Mouse (Mus musculus): ENCODE measurements around the gene Fgfr2. TPM values are rescaled to one million over a fixed set of nuclear protein-coding genes. Genes with fewer than 3 reads are reported as not detected.

Gene Fgfr2
- polyA plus RNA-seq, 1 experiment from 2014 or later: 33.9 TPM

DNA sequence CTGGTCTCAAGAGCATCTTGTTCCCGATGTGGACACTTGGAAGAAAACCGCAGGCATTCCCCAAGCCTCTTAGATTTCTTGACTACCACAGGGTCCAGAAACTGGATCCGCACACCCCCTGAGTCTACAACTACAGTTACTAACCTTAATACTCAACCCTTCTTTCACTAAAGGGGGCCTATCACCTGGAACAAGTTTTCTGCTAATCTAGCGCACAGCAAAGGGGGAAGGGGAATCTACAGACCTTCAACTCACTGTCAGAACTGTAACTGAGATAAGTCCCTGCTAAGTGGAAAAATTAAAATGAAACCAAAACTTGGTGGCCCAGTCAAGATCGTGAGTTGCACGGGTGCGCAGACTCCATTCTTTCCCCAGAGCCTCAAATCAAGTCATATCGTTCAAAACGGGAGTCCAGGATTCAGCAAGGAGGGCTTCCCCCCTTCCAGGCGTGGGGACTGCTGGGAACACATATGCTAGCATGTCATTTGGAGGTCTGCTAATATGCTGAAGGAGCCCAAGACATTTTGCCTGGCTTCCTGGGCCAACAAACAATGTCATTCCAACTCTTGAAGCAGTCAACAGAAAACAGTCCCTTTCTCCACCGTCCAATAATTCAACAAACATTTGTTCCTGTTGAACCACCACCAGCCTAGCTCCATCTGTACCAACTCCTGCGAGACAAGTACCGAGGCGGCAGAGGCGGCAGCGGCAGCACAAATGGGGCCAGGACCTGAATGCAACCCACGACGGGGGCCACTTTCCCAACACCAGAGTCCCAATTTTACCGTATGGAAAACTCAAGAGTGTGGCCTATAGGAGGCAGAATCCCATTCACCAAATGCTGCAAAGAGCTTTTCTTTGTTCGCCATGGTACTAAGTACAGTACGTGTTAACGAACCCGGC is 311.2 kb downstream of the Fgfr2 start:
- H3K27me3 ChIP-seq: no peaks in the 10 kb centered on the region
- peaks cover 64% of the 10 kb centered on the region for H3K4me1 ChIP-seq (replicated peaks)
- H3K4me3 ChIP-seq: peak overlapping the region; percentile 69
- H3K27ac ChIP-seq: peak overlapping the region; percentile 90
- no peaks in the 10 kb centered on the region for H3K9me3 ChIP-seq
- ATAC-seq (ENCODE audit: low FRiP score): no peak
- H3K36me3 ChIP-seq: no peaks in the 10 kb centered on the region
- WGBS: 11% methylated on average over 23 of the region's 23 CpGs
- H3K9ac ChIP-seq: peak overlapping the region; percentile 84
- peak overlapping the region; percentile 94 for H3K4me2 ChIP-seq

GRCm38 (mm10) chr7:132810879-132811278 is 312.3 kb downstream of the Fgfr2 start:
- Histone ChIP-seq H3K4me1 (replicated peaks) (peaks cover 75% of the 10 kb centered on the region), H3K27ac (peak overlapping the region; percentile 58), H3K9me3 (no peaks in the 10 kb centered on the region), H3K4me3 (0 out of 2 replicates have a peak overlapping the region, but pooled peaks have one; percentile 69), H3K9ac (peak overlapping the region; percentile 19; the same call in 1 of the 2 replicates), H3K27me3 (no peaks in the 10 kb centered on the region), H3K4me2 (peak overlapping the region; percentile 94), H3K36me3 (no peaks in the 10 kb centered on the region)
- 53% methylated on average over 1 of the region's 1 CpGs for WGBS
- peak; percentile 18; the same call in 1 of the 2 replicates for ATAC-seq (ENCODE audit: low FRiP score)

DNA sequence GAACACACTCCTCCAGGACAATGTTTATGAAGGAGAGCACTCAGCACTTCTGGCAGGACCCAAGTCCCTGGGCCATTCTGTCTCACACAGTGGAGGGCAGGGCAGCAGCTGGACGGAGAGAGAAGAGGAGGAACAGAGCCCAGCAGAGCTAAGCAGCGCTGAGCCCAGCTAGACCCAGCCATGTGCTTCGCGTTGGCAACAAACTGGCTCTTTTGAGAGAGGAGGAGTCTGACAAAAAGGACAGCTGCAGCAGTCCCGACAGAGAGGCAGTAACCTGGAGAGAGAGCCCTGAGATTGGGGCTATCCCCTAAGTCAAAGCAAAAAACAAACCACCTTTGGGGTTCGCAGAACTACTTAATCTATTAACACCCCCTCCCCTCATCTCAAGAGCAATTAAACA is 312.8 kb downstream of the Fgfr2 start:
- Histone ChIP-seq H3K36me3 (no peaks in the 10 kb centered on the region), H3K27me3 (no peaks in the 10 kb centered on the region), H3K9me3 (no peaks in the 10 kb centered on the region), H3K4me2 (peak overlapping the region; percentile 94), H3K9ac (peak overlapping the region; percentile 19; the same call in 1 of the 2 replicates), H3K27ac (peak overlapping the region; percentile 58), H3K4me3 (no peak overlapping the region), H3K4me1 (replicated peaks) (peaks cover 80% of the 10 kb centered on the region)
- WGBS: 16% methylated on average over 6 of the region's 6 CpGs
- peak; percentile 41; the same call in 1 of the 2 replicates for ATAC-seq (ENCODE audit: low FRiP score)

- Histone ChIP-seq H3K9ac (peak overlapping the region; percentile 55), H3K4me1 (replicated peaks) (peaks cover 81% of the 10 kb centered on the region), H3K27me3 (no peaks in the 10 kb centered on the region), H3K4me2 (peak overlapping the region; percentile 39), H3K9me3 (no peaks in the 10 kb centered on the region), H3K4me3 (no peak overlapping the region), H3K27ac (peak overlapping the region; percentile 83; the same call in 1 of the 2 replicates), H3K36me3 (no peaks in the 10 kb centered on the region)
- no peak for ATAC-seq (ENCODE audit: low FRiP score)
- 16% methylated on average over 6 of the region's 6 CpGs for WGBS
Measured at GRCm38 (mm10) chr7:132809721-132810120, 313.4 kb downstream of the Fgfr2 start.

DNA sequence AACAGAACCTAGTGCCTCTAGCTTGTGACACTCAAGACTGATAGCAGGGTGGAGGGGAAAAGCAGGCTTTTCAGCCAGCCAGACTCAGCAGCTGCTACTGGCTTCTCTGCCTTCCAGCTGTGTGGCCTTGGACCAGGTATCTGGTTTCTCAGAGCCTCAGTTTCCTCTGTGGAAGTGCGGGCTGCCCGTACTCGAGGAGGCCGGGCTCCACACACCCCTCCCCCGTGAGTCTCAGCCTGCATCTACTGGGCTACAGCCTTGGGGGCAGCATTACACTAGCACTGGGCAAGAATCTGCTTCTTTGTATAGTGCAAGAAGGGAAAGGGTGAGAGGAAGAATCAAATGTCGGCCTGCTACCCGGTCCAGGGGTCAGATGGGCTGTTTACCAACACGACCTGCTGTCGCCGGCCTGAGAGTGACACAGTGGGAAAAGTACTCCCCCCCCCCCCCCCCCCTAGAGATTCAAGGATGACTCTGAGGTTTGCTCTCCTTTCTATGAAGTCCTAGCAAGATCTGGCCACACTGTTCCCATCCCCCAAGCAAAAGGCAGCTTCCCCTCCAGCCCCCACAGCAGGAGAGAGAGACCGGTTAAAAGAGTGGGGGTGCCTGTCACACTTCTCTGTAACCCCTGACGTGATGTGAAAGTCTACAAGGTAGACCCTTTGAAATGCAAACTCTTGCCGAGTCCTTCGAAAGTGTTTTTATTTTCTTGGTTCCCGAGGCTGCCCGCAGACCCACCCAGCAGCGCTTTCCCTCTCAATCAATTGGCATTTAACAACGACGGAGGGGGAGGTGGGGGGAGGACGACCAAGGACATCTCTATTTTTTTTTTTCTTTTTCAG is 314.1 kb downstream of the Fgfr2 start:
- 2% methylated on average over 20 of the region's 20 CpGs for WGBS
- H3K4me3 ChIP-seq: no peak overlapping the region

GRCm38 (mm10) chr7:132808051-132808796 is 314.9 kb downstream of the Fgfr2 start:
- Histone ChIP-seq H3K9me3 (no peaks in the 10 kb centered on the region), H3K36me3 (no peaks in the 10 kb centered on the region), H3K4me1 (replicated peaks) (peaks cover 81% of the 10 kb centered on the region), H3K27ac (peak overlapping the region; percentile 83), H3K27me3 (no peaks in the 10 kb centered on the region), H3K9ac (peak overlapping the region; percentile 55; the same call in 1 of the 2 replicates), H3K4me2 (peak overlapping the region; percentile 39; the same call in 1 of the 2 replicates), H3K4me3 (no peak overlapping the region)
- WGBS: 38% methylated on average over 7 of the region's 7 CpGs
- no peak for ATAC-seq (ENCODE audit: low FRiP score)

More for the DNA sequence above, 314.1 kb downstream of the Fgfr2 start:
- Histone ChIP-seq H3K27me3 (no peaks in the 10 kb centered on the region), H3K36me3 (no peaks in the 10 kb centered on the region), H3K4me2 (peak overlapping the region; percentile 39), H3K9me3 (no peaks in the 10 kb centered on the region), H3K27ac (peak overlapping the region; percentile 83), H3K9ac (peak overlapping the region; percentile 55), H3K4me1 (replicated peaks) (peaks cover 83% of the 10 kb centered on the region)
- no peak for ATAC-seq (ENCODE audit: low FRiP score)

GRCm38 (mm10) chr7:132806926-132807857 is 316.0 kb downstream of the Fgfr2 start:
- H3K4me1 ChIP-seq (replicated peaks): peaks cover 83% of the 10 kb centered on the region
- peak overlapping the region; percentile 58 for H3K9ac ChIP-seq
- no peaks in the 10 kb centered on the region for H3K36me3 ChIP-seq
- WGBS: 63% methylated on average over 13 of the region's 13 CpGs
- ATAC-seq (ENCODE audit: low FRiP score): no peak
- no peaks in the 10 kb centered on the region for H3K9me3 ChIP-seq
- no peaks in the 10 kb centered on the region for H3K27me3 ChIP-seq
- no peak overlapping the region for H3K4me3 ChIP-seq
- peak overlapping the region; percentile 83 for H3K27ac ChIP-seq
- no peak overlapping the region for H3K4me2 ChIP-seq

- Histone ChIP-seq H3K4me3 (no peak overlapping the region), H3K9ac (no peak overlapping the region), H3K9me3 (no peaks in the 10 kb centered on the region), H3K36me3 (no peaks in the 10 kb centered on the region), H3K4me1 (replicated peaks) (peaks cover 77% of the 10 kb centered on the region), H3K27me3 (no peaks in the 10 kb centered on the region), H3K27ac (peak overlapping the region; percentile 56), H3K4me2 (no peak overlapping the region)
- WGBS: 59% methylated on average over 5 of the region's 5 CpGs
- no peak for ATAC-seq (ENCODE audit: low FRiP score)
Measured at GRCm38 (mm10) chr7:132806286-132806685, 316.9 kb downstream of the Fgfr2 start.

DNA sequence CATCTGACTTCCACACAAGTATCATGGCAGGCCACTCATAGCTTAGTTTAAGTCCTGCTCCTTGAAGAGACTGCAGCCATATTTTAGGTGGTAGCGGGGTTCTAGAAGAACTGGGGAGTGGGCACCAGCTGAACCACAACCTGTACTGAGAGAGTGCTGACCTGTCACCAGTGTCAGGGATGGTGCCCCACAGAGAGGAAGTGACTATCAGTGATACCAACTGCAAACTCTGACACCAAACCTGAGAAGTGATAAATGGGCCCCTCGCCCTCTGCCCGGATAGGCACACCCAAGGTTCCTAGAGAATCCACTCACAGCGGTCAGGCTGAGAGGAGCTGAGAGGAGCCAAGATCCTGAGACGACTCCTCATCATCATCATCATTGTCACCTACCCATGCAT is 318.2 kb downstream of the Fgfr2 start:
- Histone ChIP-seq H3K9ac (no peak overlapping the region), H3K27ac (no peak overlapping the region), H3K27me3 (no peaks in the 10 kb centered on the region), H3K4me3 (no peak overlapping the region), H3K9me3 (no peaks in the 10 kb centered on the region), H3K36me3 (peaks cover 4% of the 10 kb centered on the region; the same call in 1 of the 2 replicates), H3K4me1 (replicated peaks) (peaks cover 69% of the 10 kb centered on the region), H3K4me2 (no peak overlapping the region)
- 89% methylated on average over 5 of the region's 5 CpGs for WGBS
- ATAC-seq (ENCODE audit: low FRiP score): no peak

GRCm38 (mm10) chr7:132804461-132804860 is 318.7 kb downstream of the Fgfr2 start:
- ATAC-seq (ENCODE audit: low FRiP score): no peak
- peaks cover 66% of the 10 kb centered on the region for H3K4me1 ChIP-seq (replicated peaks)

GRCm38 (mm10) chr7:132803962-132804361 is 319.2 kb downstream of the Fgfr2 start:
- peaks cover 4% of the 10 kb centered on the region; the same call in 1 of the 2 replicates for H3K36me3 ChIP-seq
- no peaks in the 10 kb centered on the region for H3K27me3 ChIP-seq
- no peak for ATAC-seq (ENCODE audit: low FRiP score)
- no peaks in the 10 kb centered on the region for H3K9me3 ChIP-seq
- peaks cover 63% of the 10 kb centered on the region for H3K4me1 ChIP-seq (replicated peaks)
- H3K9ac ChIP-seq: no peak overlapping the region
- H3K27ac ChIP-seq: no peak overlapping the region
- H3K4me2 ChIP-seq: no peak overlapping the region
- H3K4me3 ChIP-seq: no peak overlapping the region
- whole genome bisulfite sequencing: 77% methylated on average over 3 of the region's 3 CpGs

More at GRCm38 (mm10) chr7:132804461-132804860, 318.7 kb downstream of the Fgfr2 start:
- Histone ChIP-seq H3K9me3 (no peaks in the 10 kb centered on the region), H3K36me3 (peaks cover 4% of the 10 kb centered on the region; the same call in 1 of the 2 replicates), H3K4me2 (no peak overlapping the region), H3K27me3 (no peaks in the 10 kb centered on the region), H3K9ac (no peak overlapping the region), H3K27ac (no peak overlapping the region), H3K4me3 (no peak overlapping the region)
- 87% methylated on average over 7 of the region's 7 CpGs for WGBS
